Mouse (Mus musculus) pancreas, adult 10 weeks (tissue): Measurements from ENCODE around the gene Nsd1. TPM values are rescaled to one million over a fixed set of nuclear protein-coding genes. Genes with fewer than 3 reads are reported as not detected.

Experiments used
- polyA plus RNA-seq: library from polyadenylated mRNA; stranded (reverse); fragments of 350-450 nt; fragmentation: Illumina TruSeq; extraction: RNeasy Lipid Tissue Mini Kit (QIAGEN cat#74804); gene quantifications from one replicate; pipeline ENCODE4 v1.2.3, GENCODE M21; 2015; ENCODE audit warnings: low read depth, low replicate concordance; ENCODE audit not compliant: insufficient read depth

The Nsd1 gene
- 11.7 TPM for polyA plus RNA-seq

DNA sequence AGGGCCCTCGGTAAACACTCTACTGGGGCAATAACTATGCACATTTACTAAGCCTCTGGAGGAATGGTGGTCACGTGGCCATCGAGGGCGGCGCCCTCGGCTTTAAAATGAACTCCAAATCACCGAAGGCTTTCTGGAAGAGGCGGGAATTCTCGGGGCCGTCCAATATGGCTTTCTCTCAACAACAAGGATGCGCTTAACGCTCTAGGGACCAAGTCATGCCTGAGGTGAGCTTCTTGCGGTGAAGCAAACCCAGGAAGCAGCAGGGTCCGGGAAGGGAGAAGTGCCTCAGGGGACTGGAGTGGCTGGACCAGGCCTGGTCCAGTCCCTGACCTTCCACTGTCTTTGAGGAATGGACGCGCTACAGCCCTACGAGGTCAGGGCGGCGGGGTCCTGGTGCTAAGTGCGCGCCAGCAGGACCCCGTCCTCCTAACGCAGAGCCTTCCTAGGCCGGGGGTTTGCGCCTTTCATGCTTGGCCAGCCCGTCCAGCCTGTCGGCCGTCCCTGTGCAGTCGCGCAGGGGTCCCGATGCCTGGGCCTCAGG, at the start of gene Nsd1:
Gene Nsd1 (plus strand): TSS at position 134 of the 544 bp plus-strand sequence.

DNA sequence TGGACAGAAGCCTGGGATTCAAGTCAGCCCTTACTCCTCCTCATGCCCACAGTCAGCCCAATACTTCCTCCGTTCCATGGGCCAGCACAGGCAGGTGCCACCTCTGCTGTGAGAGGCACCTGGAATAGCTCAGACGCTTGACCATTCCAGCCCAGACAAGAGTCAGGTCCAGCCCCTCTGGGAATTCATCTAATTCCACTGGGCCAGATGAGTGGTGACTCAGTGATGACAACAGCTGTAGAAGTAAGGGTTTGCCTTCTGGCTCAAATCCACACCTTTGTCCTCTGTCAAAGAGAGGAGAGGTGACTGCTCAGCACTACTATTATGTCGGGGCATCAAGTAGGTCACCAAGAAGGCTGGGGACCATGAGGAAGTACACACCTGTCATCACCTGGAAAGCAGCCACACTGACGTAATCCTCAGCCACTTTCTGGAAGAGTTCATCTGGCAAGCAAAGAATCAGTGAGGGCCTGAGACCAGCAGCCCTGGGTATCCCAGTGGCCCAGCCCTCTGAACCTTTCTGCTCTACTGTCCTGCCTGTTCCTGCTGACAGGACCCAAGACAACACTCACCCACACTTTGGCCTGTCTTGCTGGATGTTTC, 110.5 kb downstream of the Nsd1 start, which contains the start of gene Prelid1:
Gene Prelid1 (plus strand): TSS at position 570 of the 603 bp plus-strand sequence.

DNA sequence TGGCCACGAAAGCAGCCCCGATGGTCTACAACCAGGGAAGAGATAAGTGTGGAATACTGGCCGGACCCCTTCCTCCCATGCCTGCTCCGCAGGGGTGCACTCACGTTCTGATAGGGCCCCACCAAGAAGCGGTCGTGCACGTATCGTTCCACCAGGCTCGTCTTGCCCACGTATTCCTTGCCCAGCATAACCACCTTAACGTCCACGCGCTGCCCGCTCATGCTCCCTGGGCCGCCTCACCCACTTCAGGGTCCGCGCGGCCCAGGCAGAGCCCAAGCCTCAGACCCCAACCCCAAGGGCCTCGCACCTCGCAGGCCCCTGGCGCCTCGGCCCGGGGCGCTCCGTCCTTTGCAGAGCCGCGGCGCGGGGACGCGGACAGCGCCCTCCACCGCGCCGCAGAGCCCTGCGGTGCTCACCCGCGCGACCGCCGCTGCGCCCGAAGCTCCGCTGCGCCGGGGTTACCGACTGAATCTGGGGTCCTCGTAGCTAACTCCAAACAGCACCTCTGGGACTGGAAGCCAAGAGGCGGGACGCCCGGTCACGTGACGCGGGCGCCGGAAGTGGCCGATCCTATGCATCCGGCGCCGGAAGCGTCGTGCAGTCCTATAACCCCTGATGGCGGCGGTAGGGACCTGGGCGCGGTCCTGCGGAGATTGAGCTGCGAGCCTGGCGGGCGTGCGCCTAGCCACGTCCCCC, 112.0 kb downstream of the Nsd1 start, which contains the start of gene Rab24:
Gene Rab24 (minus strand): TSS at position 513 of the 696 bp plus-strand sequence.

DNA sequence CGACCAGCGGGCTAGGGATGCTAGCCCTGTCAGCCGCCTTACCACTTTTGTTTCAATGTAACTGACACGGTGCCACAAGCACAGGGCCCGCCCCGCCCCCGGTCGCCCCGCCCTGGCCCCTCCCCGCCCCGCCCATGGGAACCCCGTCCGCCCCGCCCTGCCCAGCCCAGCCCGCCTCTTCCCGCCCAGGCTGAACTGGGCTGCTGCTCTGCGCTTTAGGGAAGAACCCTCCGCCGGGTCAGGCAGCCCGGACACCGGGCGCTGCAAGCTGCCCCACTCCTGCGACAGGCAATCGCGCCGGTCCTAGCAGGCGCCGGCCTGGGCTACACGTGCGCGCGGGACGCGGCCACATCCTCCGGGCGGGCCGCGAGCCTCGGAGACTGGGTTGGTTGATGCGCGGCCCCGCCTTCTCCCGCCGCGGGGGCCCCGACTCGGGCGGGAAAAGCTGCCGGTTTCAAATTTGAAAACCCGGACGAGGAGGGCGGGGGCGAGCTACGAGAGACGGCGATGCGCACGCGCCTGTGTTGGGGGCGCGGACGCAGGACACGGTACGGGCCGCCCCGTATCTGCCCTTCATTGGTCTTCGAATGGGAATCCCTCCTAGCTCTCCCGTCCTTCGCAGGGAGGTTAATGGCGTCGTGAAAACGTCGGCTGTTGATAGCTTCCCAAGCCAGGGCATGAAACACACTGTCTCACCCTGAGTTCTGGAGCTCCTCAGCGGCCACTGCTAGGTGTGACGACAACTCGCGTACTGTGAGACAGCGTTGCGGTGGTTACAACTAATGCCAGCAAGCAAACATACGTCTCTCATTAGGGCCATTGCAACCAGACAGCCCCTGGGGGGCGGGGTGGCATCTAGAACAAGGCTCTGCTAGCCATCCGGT, 120.3 kb downstream of the Nsd1 start, which contains the start of gene Mxd3:
Gene Mxd3 (minus strand): TSS at position 141 of the 884 bp plus-strand sequence.

DNA sequence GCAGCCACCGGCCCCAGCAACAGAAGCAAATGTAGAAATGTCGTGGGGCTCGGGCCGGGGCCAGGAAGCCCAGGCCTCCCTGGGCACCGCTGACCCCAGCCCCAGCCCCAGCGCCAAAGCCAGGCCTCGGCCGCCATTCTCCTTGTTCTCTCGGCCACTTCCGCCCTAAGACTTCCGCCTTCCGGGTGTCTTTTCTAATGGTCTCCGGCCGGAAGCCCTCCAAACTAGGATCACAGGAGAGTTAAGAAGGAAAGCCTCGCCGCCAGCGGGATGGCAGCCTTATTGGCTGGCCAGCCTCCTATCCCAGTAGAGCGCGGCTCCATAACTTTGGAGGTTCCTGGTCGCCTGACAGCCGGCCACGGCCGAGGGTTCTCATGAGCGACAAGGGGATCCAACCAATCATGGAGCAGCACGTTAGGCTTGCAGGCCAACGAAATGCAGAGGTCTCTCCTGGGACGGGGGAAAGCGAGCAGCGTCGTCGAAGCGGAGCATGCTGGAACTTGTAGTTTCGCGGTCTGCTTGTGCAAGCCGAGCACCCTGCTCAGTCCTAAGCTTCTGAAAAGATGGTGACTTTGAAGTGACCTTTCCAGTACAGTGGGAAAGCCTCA, 153.0 kb downstream of the Nsd1 start, which contains the start of gene Lman2:
Gene Lman2 (minus strand): TSS at position 331 of the 608 bp plus-strand sequence.

Other genes with a start within 250 kb of the Nsd1 start
- 0.81 TPM for gene Hk3, start 188.4 kb upstream of the Nsd1 start, polyA plus RNA-seq
- gene Uimc1, start 109.5 kb upstream of the Nsd1 start, polyA plus RNA-seq: 14.4 TPM
- gene Zfp346, start 104.5 kb upstream of the Nsd1 start, polyA plus RNA-seq: 6.0 TPM
- not detected for gene Gm17617, start 76.2 kb upstream of the Nsd1 start, polyA plus RNA-seq
- gene Fgfr4, start 57.1 kb upstream of the Nsd1 start, polyA plus RNA-seq: 2.0 TPM
- gene Prelid1, start 110.7 kb downstream of the Nsd1 start, polyA plus RNA-seq: 54.5 TPM
- 52.6 TPM for gene Rab24, start 112.2 kb downstream of the Nsd1 start, polyA plus RNA-seq
- not detected for gene Mxd3, start 120.0 kb downstream of the Nsd1 start, polyA plus RNA-seq
- gene Lman2, start 153.0 kb downstream of the Nsd1 start, polyA plus RNA-seq: 21.4 TPM
- 0.44 TPM for gene Rgs14, start 159.9 kb downstream of the Nsd1 start, polyA plus RNA-seq
- gene Slc34a1, start 188.4 kb downstream of the Nsd1 start, polyA plus RNA-seq: not detected
- not detected for gene Pfn3, start 205.4 kb downstream of the Nsd1 start, polyA plus RNA-seq
- not detected for gene F12, start 217.0 kb downstream of the Nsd1 start, polyA plus RNA-seq
- 9.0 TPM for gene Grk6, start 235.3 kb downstream of the Nsd1 start, polyA plus RNA-seq